Mouse (Mus musculus) gonadal fat pad, adult 2 months (tissue): ENCODE data around the gene Rnf39. TPM values are rescaled to one million over a fixed set of nuclear protein-coding genes. Genes with fewer than 3 reads are reported as not detected.

Source experiments
- DNase-seq: peaks from one replicate; pipeline ENCODE4 v3.0.0-alpha.2; 2012; ENCODE audit warnings: low read depth
- polyA plus RNA-seq: library from polyadenylated mRNA; depleted of rRNA; stranded (reverse); fragments of >200 nt; gene quantifications from 2 replicates; pipeline ENCODE4 v1.2.3, GENCODE M21; 2012; rRNA removed

Gene Rnf39
- 1.1 TPM in 2 replicates for polyA plus RNA-seq

- DNase-seq, result no peak
Measured at GRCm38 (mm10) chr17:36942791-36943471, at the start of gene Rnf39. Gene Rnf39, plus strand, starts transcription at chr17:36942918.

GRCm38 (mm10) chr17:36893387-36893786 lies 49.3 kb upstream of the Rnf39 start:
- DNase-seq, result no peak

DNA sequence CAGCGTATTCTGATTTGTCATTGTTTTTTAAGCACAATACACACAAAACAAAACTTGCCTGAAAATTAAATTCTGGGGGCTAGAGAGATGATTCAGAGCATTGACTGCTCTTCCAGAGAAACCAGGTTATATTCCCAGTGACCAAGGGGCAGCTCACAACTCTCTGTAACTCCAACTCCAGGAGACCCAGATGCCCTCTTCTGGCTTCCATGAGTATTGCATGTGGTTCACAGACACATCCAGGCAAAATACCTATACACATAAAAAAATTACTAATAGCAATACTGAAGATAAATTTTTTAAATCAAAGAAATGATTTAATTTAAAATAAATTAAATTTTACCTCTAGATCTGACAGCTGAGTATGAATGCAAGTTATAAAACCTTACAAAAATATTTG lies 46.1 kb upstream of the Rnf39 start:
- no peak for DNase-seq

GRCm38 (mm10) chr17:36897065-36897464 lies 45.7 kb upstream of the Rnf39 start:
- no peak for DNase-seq

DNA sequence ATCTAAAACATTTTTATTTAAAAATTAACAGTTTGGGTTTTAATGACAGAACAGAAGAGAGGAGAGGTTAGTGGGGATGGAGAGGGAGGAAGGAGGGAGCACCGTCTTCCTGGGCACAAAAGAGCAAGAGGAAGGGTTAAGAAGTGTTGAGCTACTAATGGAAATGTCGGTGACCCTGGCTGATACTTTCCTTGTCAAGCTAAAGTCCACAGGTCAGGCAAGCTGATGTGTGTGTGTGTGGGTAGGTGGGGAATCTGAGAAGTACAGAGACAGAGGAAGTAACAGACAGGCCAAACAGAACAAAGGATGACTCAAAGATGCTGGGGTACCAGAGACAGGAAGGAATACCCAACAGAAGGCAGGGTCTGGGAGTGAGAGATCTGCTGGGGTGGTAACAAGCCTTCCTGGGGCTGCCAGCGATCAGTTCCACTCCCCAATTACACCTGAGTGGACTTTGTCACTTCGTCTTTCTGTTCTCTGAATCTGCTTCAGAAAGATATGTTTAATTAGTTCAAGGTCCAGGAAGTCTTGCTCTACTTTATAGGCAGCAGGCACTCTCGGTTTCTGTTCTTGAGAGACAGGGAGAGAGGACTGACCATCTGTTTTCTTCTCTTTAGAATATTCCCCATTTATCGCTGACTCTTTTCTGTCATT lies 45.0 kb upstream of the Rnf39 start, which contains the start of gene Trim31:
Gene Trim31, plus strand, starts transcription at position 567 of the 654 bp plus-strand sequence.
- no peak for DNase-seq

DNA sequence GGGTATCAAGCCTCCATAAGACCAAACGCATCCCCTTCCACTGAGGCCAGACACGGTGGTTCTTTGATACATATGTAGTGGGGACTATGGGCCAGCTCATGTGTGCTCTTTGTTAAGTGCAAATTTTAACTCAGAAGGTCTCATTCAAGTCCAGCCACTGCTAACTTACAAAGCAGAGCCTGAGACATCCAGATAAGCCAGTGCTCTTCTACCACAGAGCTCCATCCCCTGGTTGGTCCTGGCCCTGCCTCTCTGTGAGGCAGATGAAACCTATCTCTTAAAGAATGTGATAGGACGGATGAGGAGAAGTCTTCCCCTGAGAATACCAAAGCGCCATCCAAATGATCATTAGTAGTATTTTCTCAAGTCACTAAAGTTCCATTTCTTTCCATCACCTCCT lies 43.3 kb upstream of the Rnf39 start:
- no peak for DNase-seq

- no peak for DNase-seq
Measured at GRCm38 (mm10) chr17:36900001-36900400, 42.7 kb upstream of the Rnf39 start.

- DNase-seq, result no peak
Measured at GRCm38 (mm10) chr17:36900691-36901090, 42.0 kb upstream of the Rnf39 start.

DNA sequence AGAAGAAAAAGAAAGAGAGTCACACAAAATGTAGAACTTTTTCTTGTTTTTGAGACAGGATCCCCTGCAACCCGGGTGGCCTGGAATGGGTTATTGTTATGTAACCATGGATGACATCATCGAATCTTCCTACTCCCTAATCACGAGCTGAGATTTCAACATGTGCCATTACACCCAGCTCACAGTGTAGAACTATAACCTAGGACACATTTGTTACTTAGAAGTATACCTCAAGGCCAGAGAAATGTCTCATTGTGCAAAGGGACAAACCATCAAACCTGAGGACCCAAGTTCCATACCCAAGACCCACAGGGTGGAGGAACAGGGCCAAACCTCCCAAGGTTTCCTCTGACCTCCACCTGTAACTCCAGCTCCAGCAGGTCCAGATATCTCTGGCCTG lies 39.1 kb upstream of the Rnf39 start:
- DNase-seq, result no peak

DNA sequence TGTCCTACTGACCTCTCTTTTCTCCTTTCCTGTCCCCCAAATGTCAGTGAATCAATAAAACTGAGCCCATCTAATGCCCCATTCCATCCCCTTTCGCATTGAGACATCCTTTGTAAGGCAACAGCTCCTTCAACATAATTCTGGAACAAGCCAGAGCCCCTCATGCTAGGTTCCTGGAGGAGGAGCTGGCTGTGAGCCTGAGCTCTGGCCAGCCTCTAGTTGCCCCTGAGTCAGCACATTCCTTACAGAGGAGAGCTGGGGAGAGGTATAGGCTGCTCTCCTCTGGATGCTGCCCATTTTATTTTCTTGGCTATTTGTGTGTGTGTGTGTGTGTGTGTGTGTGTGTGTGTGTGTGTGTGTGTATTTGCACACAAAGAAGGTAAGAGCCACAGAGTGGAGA lies 34.5 kb upstream of the Rnf39 start:
- DNase-seq, result no peak

DNA sequence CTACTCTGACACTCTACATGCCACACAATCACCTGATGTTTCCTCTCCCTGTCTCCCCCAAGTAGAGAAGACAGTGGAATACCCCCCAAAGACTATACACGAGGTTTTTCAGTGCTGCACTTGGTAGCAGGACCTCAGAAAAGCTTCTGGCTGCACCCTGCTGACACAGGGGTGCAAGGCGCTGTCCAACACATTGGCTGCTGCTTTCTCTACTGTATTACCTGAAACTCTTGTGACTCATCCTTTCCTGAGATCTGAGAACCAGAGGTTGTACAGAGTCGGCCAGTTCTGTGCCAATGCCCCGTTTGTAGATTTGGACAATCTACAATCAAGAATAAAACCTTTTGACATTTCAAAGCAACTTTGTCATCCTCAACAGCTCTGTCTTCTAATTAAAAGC lies 32.9 kb upstream of the Rnf39 start:
- DNase-seq, result no peak

- no peak for DNase-seq
Measured at GRCm38 (mm10) chr17:36912031-36912430, 30.7 kb upstream of the Rnf39 start.

DNA sequence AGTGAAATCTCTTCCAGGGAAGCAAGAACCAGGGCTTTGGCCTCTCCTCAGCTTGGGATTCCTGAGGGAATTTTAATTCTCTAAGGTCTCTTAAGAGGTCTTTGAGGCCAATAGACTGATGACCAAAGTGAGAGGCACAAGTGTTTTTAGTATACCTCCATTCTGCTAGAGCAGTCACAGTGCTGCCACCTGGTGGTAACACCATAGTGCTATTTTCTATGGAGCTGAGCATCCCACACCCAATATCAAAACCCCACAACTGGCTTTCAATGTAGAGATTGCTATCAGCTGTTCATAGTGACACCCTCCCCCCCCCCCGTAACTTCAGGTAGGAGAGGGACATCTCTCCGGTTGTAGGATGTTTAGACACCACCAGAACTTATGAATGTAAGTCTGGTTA lies 28.6 kb upstream of the Rnf39 start:
- DNase-seq, result no peak

- DNase-seq, result no peak
Measured at GRCm38 (mm10) chr17:36915076-36915475, 27.6 kb upstream of the Rnf39 start.

- peak; percentile 55 for DNase-seq
Measured at GRCm38 (mm10) chr17:36920239-36920638, 22.5 kb upstream of the Rnf39 start.

GRCm38 (mm10) chr17:36922715-36923114 lies 20.0 kb upstream of the Rnf39 start:
- DNase-seq, result no peak

DNA sequence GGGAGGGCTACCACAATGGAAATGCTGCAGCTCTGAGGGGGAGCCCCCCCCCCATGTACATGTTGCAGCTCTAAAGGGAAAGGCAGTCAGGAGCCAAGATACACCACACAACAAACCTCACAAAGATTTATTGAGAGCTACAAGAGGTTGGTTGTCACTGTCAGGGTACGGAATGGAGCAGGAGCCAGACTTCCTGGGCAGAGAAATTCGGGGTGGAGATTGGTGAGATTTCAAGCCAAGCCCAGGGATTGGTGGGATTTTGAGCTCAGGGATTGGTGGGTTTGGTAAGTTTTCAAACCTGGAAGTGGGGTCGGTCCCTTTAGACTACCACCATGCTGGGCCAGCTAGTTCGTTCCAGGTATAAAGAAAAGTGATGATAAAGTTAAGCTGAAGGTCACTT lies 19.2 kb upstream of the Rnf39 start:
- DNase-seq, result no peak

DNA sequence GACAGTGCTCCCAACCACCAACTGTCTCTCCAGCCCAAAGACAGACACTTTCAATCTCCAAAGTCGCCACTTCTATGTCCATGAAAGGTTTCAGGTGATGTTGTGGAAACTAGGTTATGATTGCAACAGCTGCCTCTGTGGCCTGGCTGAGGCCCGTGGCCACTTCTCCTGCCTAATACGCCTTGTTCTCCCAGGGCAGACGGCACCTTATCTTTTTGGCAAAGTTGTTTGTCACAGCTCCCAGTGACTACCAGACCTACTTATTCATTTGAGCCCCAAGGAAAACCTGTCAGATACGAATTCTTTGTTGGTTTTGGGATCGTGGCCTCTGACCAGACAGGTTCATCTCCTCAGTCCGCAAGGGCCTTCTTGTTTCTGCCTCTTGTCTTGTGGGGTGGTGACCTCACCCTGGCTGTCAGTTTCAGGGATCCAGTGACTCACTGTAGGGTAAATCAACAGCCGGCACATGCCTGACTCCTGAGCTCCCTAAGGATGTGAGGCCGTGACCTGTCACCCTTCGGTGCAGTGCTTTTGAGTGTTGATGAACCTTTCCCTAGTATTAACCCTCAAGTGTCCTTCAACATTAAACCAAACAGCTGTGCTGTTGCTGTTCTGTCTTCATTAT lies 15.1 kb upstream of the Rnf39 start:
- DNase-seq, result no peak

GRCm38 (mm10) chr17:36929236-36929932 lies 13.3 kb upstream of the Rnf39 start:
- no peak for DNase-seq

DNA sequence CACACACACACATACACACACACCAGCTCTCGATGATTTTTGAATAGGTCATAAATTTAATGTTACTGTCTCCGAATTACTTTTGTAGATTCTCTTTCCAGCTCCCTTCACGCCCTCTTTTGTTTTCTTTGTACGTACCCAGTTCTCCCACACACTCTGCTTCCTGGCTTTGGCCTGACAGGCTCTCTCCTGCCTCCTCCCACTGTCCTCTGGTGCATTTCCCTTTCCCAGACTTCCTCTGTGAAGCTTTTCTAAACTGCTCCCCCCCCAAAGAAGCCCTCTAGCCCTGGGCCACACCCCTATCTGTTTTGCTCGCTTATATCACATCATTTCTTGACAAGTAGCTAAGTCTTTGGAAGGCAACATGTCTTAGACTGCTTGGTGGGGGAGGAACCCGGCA lies 12.5 kb upstream of the Rnf39 start:
- DNase-seq, result no peak

GRCm38 (mm10) chr17:36931130-36931529 lies 11.6 kb upstream of the Rnf39 start:
- DNase-seq, result no peak

- DNase-seq, result no peak
Measured at GRCm38 (mm10) chr17:36931806-36932205, 10.9 kb upstream of the Rnf39 start.

DNA sequence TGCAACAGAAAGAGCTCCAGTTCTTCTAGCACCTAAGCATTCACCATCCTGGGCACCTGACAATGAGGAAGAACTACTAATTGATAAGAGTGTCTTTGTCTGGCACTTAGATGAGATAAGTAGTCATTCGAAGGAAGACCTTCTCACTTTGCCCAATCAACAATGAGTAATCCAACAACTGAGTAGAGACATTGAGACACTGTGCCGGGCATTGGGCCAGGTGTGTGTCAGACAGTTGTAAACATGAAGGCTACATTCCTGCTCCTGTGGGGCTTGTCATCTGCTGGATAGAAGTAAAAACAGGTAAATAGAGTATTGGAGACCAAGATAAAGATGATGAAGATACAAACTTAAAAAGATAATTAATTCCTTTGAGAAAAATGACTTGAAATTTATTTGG lies 4.7 kb upstream of the Rnf39 start:
- no peak for DNase-seq
